Mouse (Mus musculus) midbrain, embryonic 10.5 days (tissue): ENCODE data around the gene Axl. TPM values are rescaled to one million over a fixed set of nuclear protein-coding genes. Genes with fewer than 3 reads are reported as not detected.
A peak's percentile ranks its signal among the peaks of the same experiment; 100 is the strongest.
"Not testable (repeated sequence)": the region's sequence is repeated elsewhere in the genome, so short reads cannot be mapped to it uniquely, and the experiment has no call there.

Experiments used
- DNase-seq: peaks from one replicate; pipeline ENCODE4 v3.0.0-alpha.2; 2017; ENCODE audit warnings: low spot score
- H3K27ac ChIP-seq: fragments of 300-500 bp; sonication (generic); replicated peaks from 2 replicates; pipeline ENCODE4 v1.5.1; 2016; ENCODE audit warnings: mild to moderate bottlenecking
- H3K27me3 ChIP-seq: fragments of 300-500 bp; sonication (generic); 2 replicates; pipeline ENCODE4 v1.6.1; 2016; ENCODE audit warnings: low read depth, mild to moderate bottlenecking; ENCODE audit not compliant: poor library complexity, severe bottlenecking
- H3K36me3 ChIP-seq: fragments of 300-500 bp; sonication (generic); 2 replicates; pipeline ENCODE4 v1.6.1; 2016; ENCODE audit warnings: mild to moderate bottlenecking, moderate library complexity
- H3K4me1 ChIP-seq: fragments of 300-500 bp; sonication (generic); 2 replicates; pipeline ENCODE4 v1.6.1; 2016
- H3K4me3 ChIP-seq: fragments of 300-500 bp; sonication (generic); 2 replicates; pipeline ENCODE4 v1.5.1; 2016; ENCODE audit warnings: mild to moderate bottlenecking, moderate library complexity
- H3K9me3 ChIP-seq: fragments of 300-500 bp; sonication (generic); replicated peaks from 2 replicates; pipeline ENCODE4 v1.6.1; 2016; ENCODE audit warnings: mild to moderate bottlenecking
- WGBS: fragments of 180-500 bp; shearing (Covaris S2); methylation state at CpG from one replicate; pipeline ENCODE4 v1.1.7; 2016; 5-methylcytosine and 5-hydroxymethylcytosine counted together
- polyA plus RNA-seq: library from polyadenylated mRNA; unstranded; fragments of >200 nt; fragmentation: Nextera tagmentation; extraction: Ambion mirVana; gene quantifications from 2 replicates; pipeline ENCODE4 v1.2.1, GENCODE M21; 2016

The Axl gene
- polyA plus RNA-seq, 1 experiment from 2014 or later = 16.5 TPM

DNA sequence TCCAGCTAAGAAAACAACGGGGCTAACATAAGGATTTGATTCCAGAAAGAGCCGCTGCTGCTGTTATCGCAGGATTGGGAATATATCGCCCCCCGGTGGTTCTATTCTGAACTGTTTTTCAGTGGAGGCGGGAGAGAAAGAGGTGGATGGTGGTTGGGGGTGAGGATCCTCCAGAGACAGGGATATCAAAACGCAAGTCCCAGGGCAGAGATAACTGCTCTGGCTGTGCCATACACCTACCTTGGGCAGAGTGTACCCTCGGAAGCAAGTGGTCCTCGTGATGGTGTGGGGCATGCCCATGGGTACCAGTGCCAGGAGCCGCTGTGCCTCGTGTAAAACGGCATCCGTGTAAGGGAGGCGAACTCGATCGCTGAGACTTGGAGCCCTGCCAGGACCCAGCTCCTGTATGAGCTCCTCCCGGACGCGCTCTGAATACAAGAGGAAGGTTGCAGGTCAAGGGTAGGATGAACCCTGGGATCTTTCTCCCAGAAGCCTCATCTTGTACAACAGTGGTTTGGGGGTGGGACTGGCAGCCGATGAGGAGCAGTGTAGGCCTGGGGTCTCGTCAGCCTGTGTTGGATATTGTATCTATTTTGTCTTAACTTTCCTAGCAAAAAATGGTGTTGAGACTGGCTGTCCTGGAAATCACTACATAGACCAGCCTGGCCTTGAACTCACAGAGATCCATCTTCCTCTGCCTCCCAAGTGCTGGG, 17.3 kb upstream of the Axl start:
- Histone ChIP-seq H3K4me3 (peak overlapping the region; percentile 16; the same call in 1 of the 2 replicates), H3K4me1 (peaks cover 11% of the 10 kb centered on the region), H3K27me3 (no peaks in the 10 kb centered on the region), H3K27ac (0 out of 2 replicates have a peak overlapping the region, but pooled peaks have one; percentile 14), H3K9me3 (no peaks in the 10 kb centered on the region), H3K36me3 (no peaks in the 10 kb centered on the region)
- 37% methylated on average over 21 of the region's 21 CpGs for WGBS
- DNase-seq = peak; percentile 77

DNA sequence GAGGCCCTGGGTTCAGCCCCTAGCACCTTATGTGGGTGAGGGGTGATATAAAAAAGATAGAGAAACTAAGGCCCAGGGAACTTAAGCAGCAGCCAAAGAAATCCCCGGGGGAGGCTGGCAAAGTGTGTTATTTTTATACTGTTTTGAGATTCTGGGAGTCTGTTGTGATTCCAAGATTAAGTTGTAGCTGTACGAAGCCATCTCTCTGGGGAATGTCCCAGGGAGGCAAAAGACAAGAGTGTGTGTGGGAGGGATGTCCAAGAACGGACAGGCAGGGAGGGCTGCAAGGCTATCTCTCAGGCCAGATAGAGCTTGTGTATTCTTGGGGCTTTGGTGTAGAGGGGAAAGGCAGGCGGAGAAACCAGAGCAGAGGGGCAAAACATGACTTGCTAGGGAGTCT, 16.3 kb upstream of the Axl start:
- no peak for DNase-seq
- WGBS = 82% methylated on average over 4 of the region's 4 CpGs
- no peak overlapping the region for H3K4me3 ChIP-seq
- H3K36me3 ChIP-seq = no peaks in the 10 kb centered on the region
- no peak overlapping the region for H3K27ac ChIP-seq
- H3K4me1 ChIP-seq = peaks cover 11% of the 10 kb centered on the region
- H3K27me3 ChIP-seq = no peaks in the 10 kb centered on the region
- no peaks in the 10 kb centered on the region for H3K9me3 ChIP-seq

DNA sequence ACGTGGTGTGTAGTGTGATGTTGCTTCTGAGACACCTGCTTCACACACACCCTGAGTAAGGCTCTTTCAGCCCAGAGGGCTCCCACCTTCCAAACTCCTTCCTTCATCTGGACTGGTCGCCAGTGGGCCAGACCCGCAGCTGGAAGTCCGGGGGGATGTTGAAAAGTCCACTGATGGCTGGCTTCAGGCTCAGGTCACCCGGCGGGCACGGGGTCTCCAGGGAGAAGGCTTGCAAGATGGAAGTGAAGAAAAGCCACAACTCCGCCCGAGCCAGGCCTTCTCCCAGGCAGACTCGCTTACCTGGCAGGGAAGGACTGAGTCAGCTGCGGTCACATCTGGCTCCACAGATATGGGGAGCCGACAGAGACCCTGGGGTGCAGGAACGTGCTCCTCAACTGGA, 15.0 kb upstream of the Axl start:
- no peaks in the 10 kb centered on the region for H3K36me3 ChIP-seq
- peaks cover 2% of the 10 kb centered on the region for H3K9me3 ChIP-seq
- H3K4me3 ChIP-seq = no peak overlapping the region
- H3K27me3 ChIP-seq = no peaks in the 10 kb centered on the region
- H3K4me1 ChIP-seq = peaks cover 11% of the 10 kb centered on the region
- 73% methylated on average over 13 of the region's 13 CpGs for WGBS
- no peak for DNase-seq
- H3K27ac ChIP-seq = no peak overlapping the region

DNA sequence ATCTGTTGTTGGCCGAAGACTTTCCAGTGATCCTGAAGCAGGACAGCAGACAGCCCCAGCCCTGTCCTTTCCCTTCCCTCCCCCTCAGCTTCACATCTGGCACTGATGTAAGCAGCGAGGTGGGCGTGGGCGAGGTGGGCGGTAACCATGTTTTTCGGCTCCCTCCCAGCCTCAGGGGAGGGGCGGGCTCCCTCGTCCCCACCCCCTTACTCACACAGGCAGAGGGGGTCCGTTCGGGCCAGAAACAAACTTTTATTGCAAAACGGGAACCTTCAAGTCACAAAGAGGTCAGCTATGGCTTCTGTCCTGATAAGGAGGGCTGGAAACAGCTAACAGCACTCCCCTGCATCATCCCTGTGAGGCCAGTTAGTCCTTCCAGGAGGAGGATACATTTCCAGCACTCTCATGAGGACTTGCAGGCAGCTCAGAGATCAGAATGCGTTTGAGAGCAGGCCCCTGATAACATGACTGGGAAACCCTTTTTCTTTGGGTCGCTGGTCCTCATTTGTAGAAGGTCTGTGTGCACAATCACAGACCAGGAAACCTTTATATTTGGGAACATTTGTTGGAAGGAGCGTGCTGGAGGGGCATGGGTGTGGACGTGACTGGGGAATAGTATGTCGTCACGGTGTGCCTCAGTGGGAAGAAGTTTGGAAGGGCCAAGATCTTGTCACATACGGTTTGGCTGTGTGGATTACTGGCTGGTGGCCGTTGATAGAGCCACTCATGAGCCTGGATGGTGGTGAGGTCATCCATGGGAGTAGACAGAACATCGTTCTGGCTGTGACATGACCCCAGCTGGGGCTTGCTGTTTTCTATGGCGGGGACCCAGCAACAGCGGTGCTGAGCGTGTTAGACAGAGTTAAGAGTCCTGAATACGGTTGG, 14.0 kb upstream of the Axl start:
- 35% methylated on average over 24 of the region's 24 CpGs for WGBS
- Histone ChIP-seq H3K27me3 (no peaks in the 10 kb centered on the region), H3K27ac (peak overlapping the region; percentile 57; the same call in 1 of the 2 replicates), H3K36me3 (no peaks in the 10 kb centered on the region), H3K9me3 (peaks cover 4% of the 10 kb centered on the region), H3K4me3 (peak overlapping the region; percentile 31; the same call in 1 of the 2 replicates), H3K4me1 (peaks cover 11% of the 10 kb centered on the region)
- peak; percentile 45 for DNase-seq

DNA sequence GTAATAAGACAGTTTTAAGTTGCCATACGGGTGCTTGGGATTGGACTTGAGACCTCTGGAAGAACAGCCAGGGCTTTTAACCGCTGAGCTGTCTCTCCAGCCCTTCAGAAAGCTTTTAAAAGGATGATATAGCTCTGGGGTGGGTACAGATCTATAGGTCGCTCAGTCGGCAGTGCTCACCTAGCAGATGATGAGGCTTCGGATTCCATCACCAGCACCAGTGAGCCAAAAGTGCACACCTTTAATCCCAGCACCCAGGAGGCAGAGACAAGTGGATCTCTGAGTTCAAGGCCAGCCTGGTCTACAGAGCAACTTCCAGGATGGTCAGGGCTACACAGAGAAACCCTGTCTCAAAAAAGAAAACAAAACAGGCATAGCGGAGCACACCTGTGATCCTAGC, 12.5 kb upstream of the Axl start:
- peaks cover 11% of the 10 kb centered on the region for H3K4me1 ChIP-seq
- H3K27me3 ChIP-seq = no peaks in the 10 kb centered on the region
- H3K4me3 ChIP-seq = no peak overlapping the region
- no peaks in the 10 kb centered on the region for H3K36me3 ChIP-seq
- no peak for DNase-seq
- WGBS = 89% methylated on average over 6 of the region's 6 CpGs
- H3K27ac ChIP-seq = no peak overlapping the region
- H3K9me3 ChIP-seq = peaks cover 4% of the 10 kb centered on the region

DNA sequence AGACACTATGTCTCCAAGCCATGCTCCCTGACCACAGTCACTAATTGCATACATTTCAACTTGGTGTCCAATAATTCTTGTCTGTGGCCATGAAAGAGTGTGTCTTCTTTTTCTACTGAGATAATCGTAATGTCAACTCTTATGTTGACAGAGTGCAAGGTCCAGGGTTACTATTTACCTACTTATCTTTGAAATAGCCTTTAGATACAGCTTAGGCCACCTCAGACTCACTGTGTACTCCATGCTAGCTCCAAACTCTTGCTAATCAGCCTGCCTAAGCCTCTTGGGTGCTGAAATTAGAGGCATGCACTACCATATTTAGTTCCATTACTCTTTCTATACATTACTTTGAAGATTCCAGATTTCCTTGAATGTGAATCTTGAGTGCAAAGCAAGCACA, 10.9 kb upstream of the Axl start:
- Histone ChIP-seq H3K9me3 (peaks cover 7% of the 10 kb centered on the region), H3K4me1 (peaks cover 7% of the 10 kb centered on the region), H3K4me3 (no peak overlapping the region), H3K27me3 (no peaks in the 10 kb centered on the region), H3K36me3 (no peaks in the 10 kb centered on the region), H3K27ac (no peak overlapping the region)
- WGBS = 91% methylated on average over 1 of the region's 1 CpGs
- no peak for DNase-seq

DNA sequence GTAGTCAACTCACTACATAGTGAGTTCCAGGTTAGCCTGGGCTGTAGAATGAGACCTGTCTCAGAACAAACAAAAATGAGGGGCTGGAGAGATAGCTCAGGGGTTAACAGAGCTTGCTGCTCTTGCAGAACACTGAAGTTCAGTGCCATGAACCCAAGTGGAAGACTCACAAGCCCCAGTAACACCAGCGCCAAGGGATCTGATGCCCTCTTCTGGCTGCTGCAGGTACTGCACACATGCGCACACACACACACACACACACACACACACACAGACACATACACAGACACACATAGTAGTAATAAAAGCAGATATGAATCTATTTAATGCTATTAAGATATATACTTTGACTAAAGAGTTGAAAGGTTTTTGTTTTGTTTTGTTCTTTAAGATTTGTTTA, 10.0 kb upstream of the Axl start:
- H3K36me3 ChIP-seq = no peaks in the 10 kb centered on the region
- no peak for DNase-seq
- H3K27me3 ChIP-seq = no peaks in the 10 kb centered on the region
- WGBS = 84% methylated on average over 2 of the region's 2 CpGs
- no peak overlapping the region for H3K4me3 ChIP-seq
- H3K27ac ChIP-seq = no peak overlapping the region
- peaks cover 7% of the 10 kb centered on the region for H3K4me1 ChIP-seq
- H3K9me3 ChIP-seq = peaks cover 7% of the 10 kb centered on the region

DNA sequence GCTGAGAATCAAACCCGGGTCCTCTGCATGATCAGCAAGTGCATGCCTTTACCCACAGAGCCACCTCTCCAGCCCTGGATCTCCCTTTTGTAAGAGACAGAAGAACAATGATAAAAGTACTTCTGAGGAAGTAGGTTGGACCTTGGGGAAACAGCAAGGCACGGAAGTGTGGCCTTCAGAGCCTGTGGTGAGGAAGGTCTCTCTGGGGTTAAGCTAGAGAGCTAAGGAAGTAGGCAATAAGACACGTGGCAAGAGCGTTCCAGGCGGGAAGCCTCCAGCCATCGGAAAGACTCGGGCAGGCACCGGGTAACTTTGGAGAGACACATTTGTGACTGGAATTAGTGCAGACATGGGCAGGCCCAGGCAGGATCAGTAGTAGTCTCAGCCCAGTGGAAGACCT, 6.3 kb upstream of the Axl start:
- peaks cover 7% of the 10 kb centered on the region for H3K9me3 ChIP-seq
- no peak overlapping the region for H3K27ac ChIP-seq
- no peaks in the 10 kb centered on the region for H3K36me3 ChIP-seq
- H3K4me1 ChIP-seq = no peaks in the 10 kb centered on the region
- H3K4me3 ChIP-seq = no peak overlapping the region
- no peak for DNase-seq
- 91% methylated on average over 8 of the region's 8 CpGs for WGBS
- peaks cover 3% of the 10 kb centered on the region; the same call in 1 of the 2 replicates for H3K27me3 ChIP-seq

DNA sequence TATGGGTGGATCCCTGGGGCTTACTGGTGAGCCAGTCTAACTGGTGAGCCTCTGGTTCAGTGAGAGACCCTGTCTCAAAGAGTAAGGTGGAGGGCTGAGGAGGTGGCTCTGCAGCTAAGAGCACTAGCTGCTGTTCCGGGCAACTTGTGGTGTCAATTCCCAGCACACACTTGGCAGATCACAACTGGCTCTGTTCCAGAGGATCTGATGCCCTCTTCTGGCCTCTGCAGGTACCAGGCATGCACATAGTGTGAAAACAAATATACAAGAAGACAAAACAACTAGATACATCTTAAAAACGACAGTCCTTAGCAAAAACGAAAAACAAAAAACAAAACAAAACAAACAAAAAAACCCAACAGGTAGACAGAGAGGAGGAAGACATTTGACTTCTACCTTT, 5.2 kb upstream of the Axl start:
- H3K4me3 ChIP-seq = no peak overlapping the region
- peaks cover 7% of the 10 kb centered on the region for H3K9me3 ChIP-seq
- WGBS = 50% methylated on average over 3 of the region's 3 CpGs
- H3K4me1 ChIP-seq = peaks cover 8% of the 10 kb centered on the region
- H3K36me3 ChIP-seq = no peaks in the 10 kb centered on the region
- peaks cover 12% of the 10 kb centered on the region for H3K27me3 ChIP-seq
- no peak overlapping the region for H3K27ac ChIP-seq
- no peak for DNase-seq

DNA sequence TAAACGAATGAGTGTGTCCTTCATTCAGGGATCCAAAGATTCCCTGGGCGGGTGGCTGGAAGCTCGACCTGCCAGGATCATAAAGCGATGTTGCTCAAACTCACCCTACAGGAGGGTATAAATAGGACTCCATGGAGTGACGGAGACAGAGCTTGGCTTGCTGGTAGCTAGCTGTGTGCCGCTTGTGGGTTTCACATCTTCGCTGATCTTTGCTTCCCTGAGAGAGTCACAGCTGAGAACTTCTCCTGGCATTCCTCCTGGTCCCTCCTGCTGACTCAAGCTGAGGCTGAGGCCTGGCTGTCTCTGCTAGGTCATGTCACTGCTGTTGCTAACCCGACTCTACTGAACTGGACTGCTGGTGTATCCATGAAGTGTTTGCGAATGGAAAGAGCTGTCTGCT, 4.5 kb upstream of the Axl start:
- peaks cover 15% of the 10 kb centered on the region for H3K4me1 ChIP-seq
- DNase-seq, H3K4me3 ChIP-seq, H3K36me3 ChIP-seq, H3K27ac ChIP-seq, H3K9me3 ChIP-seq: not testable (repeated sequence)
- WGBS = 81% methylated on average over 9 of the region's 9 CpGs
- peaks cover 12% of the 10 kb centered on the region for H3K27me3 ChIP-seq

DNA sequence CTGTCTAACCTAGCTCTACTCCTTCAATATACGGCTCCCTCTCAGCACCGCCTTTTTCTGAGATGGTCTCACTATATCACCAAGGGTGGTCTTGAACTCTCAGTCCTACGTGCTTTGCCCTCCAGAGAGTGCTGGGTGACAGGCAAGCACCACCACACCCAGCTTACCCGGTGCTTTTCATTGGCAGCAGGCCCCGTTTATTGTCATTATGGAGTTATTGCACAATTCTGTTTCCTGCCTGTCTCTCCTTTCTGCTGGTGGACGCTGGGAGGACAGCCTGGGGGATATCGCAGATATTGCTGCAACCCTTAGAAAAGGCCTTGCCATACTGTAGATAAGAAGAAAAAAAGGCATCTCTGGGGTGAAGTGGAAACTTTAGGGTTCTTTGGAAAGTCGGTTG, 2.1 kb upstream of the Axl start:
- DNase-seq = no peak
- Histone ChIP-seq H3K4me1 (peaks cover 25% of the 10 kb centered on the region), H3K27ac (no peak overlapping the region), H3K36me3 (no peaks in the 10 kb centered on the region), H3K27me3 (peaks cover 12% of the 10 kb centered on the region), H3K9me3 (0 out of 2 replicates have a peak, but pooled peaks cover 3% of the 10 kb centered on the region), H3K4me3 (no peak overlapping the region)
- 81% methylated on average over 8 of the region's 8 CpGs for WGBS

DNA sequence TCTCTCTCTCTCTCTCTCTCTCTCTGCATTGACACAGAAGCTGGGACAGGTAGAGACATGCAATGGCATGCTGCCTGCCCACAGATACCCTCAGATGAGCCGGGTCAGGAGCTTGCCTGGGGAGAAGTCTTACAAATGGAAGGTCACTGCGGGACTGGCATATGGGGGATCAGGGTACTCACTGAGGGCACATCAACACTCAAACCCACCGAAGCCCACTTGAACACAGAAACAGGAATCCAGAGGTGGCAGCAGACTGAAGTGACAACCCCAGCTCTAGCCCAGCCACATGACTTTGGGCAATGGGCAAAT, 580 bp upstream of the Axl start:
- no peaks in the 10 kb centered on the region for H3K9me3 ChIP-seq
- H3K4me3 ChIP-seq = peak overlapping the region; percentile 65
- H3K27me3 ChIP-seq = peaks cover 12% of the 10 kb centered on the region
- H3K4me1 ChIP-seq = peaks cover 29% of the 10 kb centered on the region
- H3K36me3 ChIP-seq = no peaks in the 10 kb centered on the region
- no peak for DNase-seq
- 36% methylated on average over 3 of the region's 3 CpGs for WGBS
- peak overlapping the region; percentile 86 for H3K27ac ChIP-seq
